Mouse (Mus musculus): ENCODE data around the gene Dpysl4. TPM values are rescaled to one million over a fixed set of nuclear protein-coding genes. Genes with fewer than 3 reads are reported as not detected.
A peak's percentile ranks its signal among the peaks of the same experiment; 100 is the strongest.

Gene Dpysl4
- polyA plus RNA-seq, 1 experiment from 2014 or later, result 9.1 TPM

GRCm38 (mm10) chr7:139086195-139087158, 676 bp downstream of the Dpysl4 start:
- Histone ChIP-seq H3K27me3 (ENCODE audit: insufficient read depth, poor library complexity, severe bottlenecking) (peaks cover 88% of the 10 kb centered on the region), H3K4me3 (peak overlapping the region; percentile 70), H3K4me1 (peaks cover 15% of the 10 kb centered on the region), H3K9me3 (no peaks in the 10 kb centered on the region), H3K27ac (peak overlapping the region; percentile 59), H3K36me3 (no peaks in the 10 kb centered on the region)
- DNase-seq (ENCODE audit: low spot score), result no peak
- WGBS, result 2% methylated on average over 61 of the region's 61 CpGs

- H3K4me1 ChIP-seq, result peaks cover 15% of the 10 kb centered on the region
- H3K36me3 ChIP-seq, result no peaks in the 10 kb centered on the region
- no peak overlapping the region for H3K27ac ChIP-seq
- peaks cover 82% of the 10 kb centered on the region for H3K27me3 ChIP-seq (ENCODE audit: insufficient read depth, poor library complexity, severe bottlenecking)
- H3K4me3 ChIP-seq, result no peak overlapping the region
- H3K9me3 ChIP-seq, result no peaks in the 10 kb centered on the region
- DNase-seq (ENCODE audit: low spot score), result no peak
- 51% methylated on average over 2 of the region's 2 CpGs for WGBS
These were observed 2.0 kb downstream of the Dpysl4 start for GRCm38 (mm10) chr7:139087801-139088200.

- Histone ChIP-seq H3K27ac (no peak overlapping the region), H3K4me1 (peaks cover 15% of the 10 kb centered on the region), H3K36me3 (no peaks in the 10 kb centered on the region), H3K4me3 (no peak overlapping the region), H3K27me3 (ENCODE audit: insufficient read depth, poor library complexity, severe bottlenecking) (peaks cover 75% of the 10 kb centered on the region), H3K9me3 (no peaks in the 10 kb centered on the region)
- DNase-seq (ENCODE audit: low spot score), result no peak
- 81% methylated on average over 12 of the region's 12 CpGs for WGBS
These were observed 4.4 kb downstream of the Dpysl4 start for GRCm38 (mm10) chr7:139089892-139090874.

GRCm38 (mm10) chr7:139091681-139092080, 5.9 kb downstream of the Dpysl4 start:
- H3K4me3 ChIP-seq, result no peak overlapping the region
- no peaks in the 10 kb centered on the region for H3K36me3 ChIP-seq
- H3K27me3 ChIP-seq (ENCODE audit: insufficient read depth, poor library complexity, severe bottlenecking), result peaks cover 60% of the 10 kb centered on the region
- DNase-seq (ENCODE audit: low spot score), result no peak
- H3K9me3 ChIP-seq, result no peaks in the 10 kb centered on the region
- 80% methylated on average over 9 of the region's 9 CpGs for WGBS
- H3K27ac ChIP-seq, result no peak overlapping the region
- H3K4me1 ChIP-seq, result 0 out of 2 replicates have a peak, but pooled peaks cover 4% of the 10 kb centered on the region

GRCm38 (mm10) chr7:139092676-139093075, 6.9 kb downstream of the Dpysl4 start:
- WGBS, result 84% methylated on average over 5 of the region's 5 CpGs
- no peak for DNase-seq (ENCODE audit: low spot score)
- H3K4me3 ChIP-seq, result no peak overlapping the region
- no peaks in the 10 kb centered on the region for H3K9me3 ChIP-seq
- H3K27me3 ChIP-seq (ENCODE audit: insufficient read depth, poor library complexity, severe bottlenecking), result peaks cover 50% of the 10 kb centered on the region
- H3K27ac ChIP-seq, result no peak overlapping the region
- H3K4me1 ChIP-seq, result no peaks in the 10 kb centered on the region
- H3K36me3 ChIP-seq, result no peaks in the 10 kb centered on the region

GRCm38 (mm10) chr7:139093124-139093523, 7.3 kb downstream of the Dpysl4 start:
- H3K36me3 ChIP-seq, result no peaks in the 10 kb centered on the region
- H3K4me1 ChIP-seq, result no peaks in the 10 kb centered on the region
- H3K27me3 ChIP-seq (ENCODE audit: insufficient read depth, poor library complexity, severe bottlenecking), result peaks cover 46% of the 10 kb centered on the region
- 84% methylated on average over 5 of the region's 5 CpGs for WGBS
- H3K9me3 ChIP-seq, result no peaks in the 10 kb centered on the region
- H3K27ac ChIP-seq, result no peak overlapping the region
- H3K4me3 ChIP-seq, result no peak overlapping the region
- no peak for DNase-seq (ENCODE audit: low spot score)

- Histone ChIP-seq H3K27ac (no peak overlapping the region), H3K9me3 (no peaks in the 10 kb centered on the region), H3K27me3 (ENCODE audit: insufficient read depth, poor library complexity, severe bottlenecking) (peaks cover 39% of the 10 kb centered on the region), H3K4me1 (no peaks in the 10 kb centered on the region), H3K36me3 (no peaks in the 10 kb centered on the region), H3K4me3 (no peak overlapping the region)
- DNase-seq (ENCODE audit: low spot score), result no peak
- 70% methylated on average over 7 of the region's 7 CpGs for WGBS
These were observed 8.0 kb downstream of the Dpysl4 start for GRCm38 (mm10) chr7:139093781-139094180.

- Histone ChIP-seq H3K9me3 (no peaks in the 10 kb centered on the region), H3K27me3 (ENCODE audit: insufficient read depth, poor library complexity, severe bottlenecking) (peaks cover 31% of the 10 kb centered on the region), H3K27ac (no peak overlapping the region), H3K4me3 (no peak overlapping the region), H3K36me3 (no peaks in the 10 kb centered on the region), H3K4me1 (no peaks in the 10 kb centered on the region)
- DNase-seq (ENCODE audit: low spot score), result no peak
- 79% methylated on average over 6 of the region's 6 CpGs for WGBS
These were observed 9.0 kb downstream of the Dpysl4 start for GRCm38 (mm10) chr7:139094761-139095160.

GRCm38 (mm10) chr7:139095282-139095681, 9.5 kb downstream of the Dpysl4 start:
- Histone ChIP-seq H3K4me3 (no peak overlapping the region), H3K27me3 (ENCODE audit: insufficient read depth, poor library complexity, severe bottlenecking) (peaks cover 31% of the 10 kb centered on the region; the same call in 1 of the 2 replicates), H3K9me3 (no peaks in the 10 kb centered on the region), H3K4me1 (no peaks in the 10 kb centered on the region), H3K27ac (no peak overlapping the region), H3K36me3 (no peaks in the 10 kb centered on the region)
- DNase-seq (ENCODE audit: low spot score), result no peak
- 80% methylated on average over 7 of the region's 7 CpGs for WGBS

GRCm38 (mm10) chr7:139096399-139096798, 10.6 kb downstream of the Dpysl4 start:
- Histone ChIP-seq H3K4me3 (no peak overlapping the region), H3K27me3 (ENCODE audit: insufficient read depth, poor library complexity, severe bottlenecking) (peaks cover 32% of the 10 kb centered on the region; the same call in 1 of the 2 replicates), H3K4me1 (peaks cover 6% of the 10 kb centered on the region; the same call in 1 of the 2 replicates), H3K9me3 (no peaks in the 10 kb centered on the region), H3K27ac (no peak overlapping the region), H3K36me3 (no peaks in the 10 kb centered on the region)
- WGBS, result 83% methylated on average over 6 of the region's 6 CpGs
- DNase-seq (ENCODE audit: low spot score), result no peak

GRCm38 (mm10) chr7:139100531-139101095, 14.8 kb downstream of the Dpysl4 start:
- 60% methylated on average over 12 of the region's 12 CpGs for WGBS
- Histone ChIP-seq H3K27me3 (ENCODE audit: insufficient read depth, poor library complexity, severe bottlenecking) (peaks cover 26% of the 10 kb centered on the region; the same call in 1 of the 2 replicates), H3K4me3 (no peak overlapping the region), H3K27ac (no peak overlapping the region), H3K36me3 (no peaks in the 10 kb centered on the region), H3K9me3 (no peaks in the 10 kb centered on the region), H3K4me1 (peaks cover 6% of the 10 kb centered on the region; the same call in 1 of the 2 replicates)
- no peak for DNase-seq (ENCODE audit: low spot score)

GRCm38 (mm10) chr7:139101286-139101804, 15.5 kb downstream of the Dpysl4 start:
- no peak for DNase-seq (ENCODE audit: low spot score)
- Histone ChIP-seq H3K4me1 (peaks cover 6% of the 10 kb centered on the region; the same call in 1 of the 2 replicates), H3K36me3 (no peaks in the 10 kb centered on the region), H3K27ac (no peak overlapping the region), H3K9me3 (no peaks in the 10 kb centered on the region), H3K4me3 (no peak overlapping the region), H3K27me3 (ENCODE audit: insufficient read depth, poor library complexity, severe bottlenecking) (peaks cover 26% of the 10 kb centered on the region; the same call in 1 of the 2 replicates)
- WGBS, result 71% methylated on average over 10 of the region's 10 CpGs

All from heart, embryonic 10.5 days (tissue).